Mouse (Mus musculus): ENCODE measurements around the gene Gbp3. TPM values are rescaled to one million over a fixed set of nuclear protein-coding genes. Genes with fewer than 3 reads are reported as not detected.

Gene Gbp3
- 100 to 1,000 TPM in 1 of 2 experiments, 10 to 100 TPM in 1; 38.7 to 108 TPM for polyA plus RNA-seq (2017; shearing (Covaris generic))

DNA sequence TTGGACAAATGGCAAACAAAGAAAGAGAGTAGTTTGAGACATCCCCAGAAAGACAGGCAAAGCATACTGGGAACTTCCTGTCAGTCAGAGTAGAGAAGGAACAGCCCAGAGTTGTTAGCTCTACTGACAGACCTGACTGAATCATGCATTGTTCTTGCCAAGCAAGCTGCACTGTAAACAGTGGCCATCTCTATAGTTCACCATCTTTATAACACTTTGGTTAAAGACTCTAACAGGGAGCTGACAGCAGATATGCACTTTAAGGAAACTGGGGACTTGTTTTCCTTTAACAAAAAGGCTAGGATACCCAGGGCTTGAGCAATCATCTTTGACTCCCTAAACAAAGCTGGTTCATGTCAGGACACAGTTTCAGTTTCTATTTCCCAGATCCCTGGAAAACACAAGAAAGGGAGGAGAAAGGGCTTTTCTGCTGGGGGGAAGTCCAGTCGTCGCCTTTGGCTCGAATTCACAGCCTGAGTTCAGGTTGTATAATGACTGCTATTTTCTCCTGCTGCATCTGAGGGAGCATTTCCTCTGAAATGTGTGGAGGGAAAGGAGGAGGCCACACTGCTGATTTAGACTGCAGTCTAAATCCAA, at the start of gene Gbp3:
TSS of gene Gbp3 (plus strand) at position 395 of the 597 bp plus-strand sequence.

GRCm38 (mm10) chr3:142530087-142530953, 29.5 kb upstream of the Gbp3 start, which contains the start of gene Gbp7:
TSS of gene Gbp7 (plus strand) at chr3:142530342.

DNA sequence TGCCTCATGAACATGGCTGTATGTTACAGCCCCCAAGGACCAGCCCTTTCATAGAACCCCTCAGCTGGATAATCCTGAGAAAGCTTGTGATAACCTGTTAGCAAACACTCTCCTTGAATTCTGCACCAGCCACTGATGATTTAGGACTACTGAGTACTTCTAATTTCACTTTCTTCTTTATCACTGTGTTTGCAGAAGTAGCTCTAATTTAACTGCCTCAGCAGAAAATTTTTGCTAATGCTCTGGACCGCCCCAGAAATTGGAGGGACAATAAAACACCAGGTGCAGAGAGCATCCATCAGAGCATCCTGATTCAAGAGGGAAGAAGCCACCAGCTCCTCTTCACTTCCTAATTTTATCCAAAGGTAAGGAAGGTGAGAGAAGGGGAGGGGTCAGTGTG, 34.7 kb downstream of the Gbp3 start, which contains the start of gene Gbp2b:
TSS of gene Gbp2b (plus strand) at position 301 of the 400 bp plus-strand sequence.

DNA sequence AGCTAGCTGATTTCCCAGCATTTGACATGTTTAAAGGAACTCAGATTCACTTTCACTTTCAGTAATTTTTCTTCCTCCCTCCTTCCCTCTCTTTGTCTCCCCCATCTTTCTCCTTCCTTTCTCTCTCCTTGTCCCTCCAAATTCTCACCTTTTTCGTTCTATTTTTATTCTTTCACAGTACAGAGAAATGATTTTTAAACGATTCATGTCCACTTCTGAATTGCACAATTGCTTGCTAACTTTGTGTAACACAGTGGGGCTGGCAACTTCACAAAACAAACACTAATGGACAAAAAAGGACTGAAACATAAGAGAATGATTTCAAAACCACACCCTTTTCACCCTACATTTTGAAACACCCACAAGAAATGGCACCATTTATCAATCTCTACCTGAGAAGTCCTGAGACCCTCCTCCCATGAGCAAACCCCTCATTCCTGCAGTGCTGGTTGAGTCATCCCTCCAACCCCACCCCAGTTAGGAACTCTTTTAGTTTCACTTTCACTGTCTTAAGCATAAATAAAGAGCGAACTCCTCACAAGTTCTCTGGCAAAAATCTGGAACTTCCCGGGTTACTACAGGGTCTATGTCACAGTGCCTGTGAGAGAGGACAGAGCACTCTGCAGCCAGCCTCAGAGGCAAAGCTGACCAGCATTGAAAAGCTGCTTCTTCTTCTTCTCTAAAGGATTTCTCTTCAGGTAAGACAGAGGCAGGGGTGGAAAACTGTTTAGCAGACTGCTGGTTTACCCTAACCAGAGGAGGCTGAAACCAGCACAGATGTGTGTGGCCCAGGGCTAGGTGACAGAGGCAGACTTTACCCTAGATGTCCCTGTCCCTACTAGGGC, 60.5 kb downstream of the Gbp3 start, which contains the start of gene Gbp2:
TSS of gene Gbp2 (plus strand) at position 492 of the 845 bp plus-strand sequence.

Other genes with a start within 250 kb of the Gbp3 start
- 10 to 100 TPM; 26.9 to 39.2 TPM for gene Pdlim5, start 164.3 kb upstream of the Gbp3 start, polyA plus RNA-seq (2017; shearing (Covaris generic))
- 10 to 100 TPM; 26.3 to 46.3 TPM for gene Gbp5, start 66.0 kb upstream of the Gbp3 start, polyA plus RNA-seq (2017; shearing (Covaris generic))
- gene Gbp7, start 29.7 kb upstream of the Gbp3 start, polyA plus RNA-seq (2017; shearing (Covaris generic)), result 100 to 1,000 TPM; 124 to 191 TPM
- 1 to 10 TPM in 1 of 2 experiments, under 1 TPM in 1; 0.60 to 5.9 TPM for gene Gbp2b, start 34.8 kb downstream of the Gbp3 start, polyA plus RNA-seq (2017; shearing (Covaris generic))
- 10 to 100 TPM; 71.3 to 97.7 TPM for gene Gbp2, start 60.6 kb downstream of the Gbp3 start, polyA plus RNA-seq (2017; shearing (Covaris generic))
- gene Kyat3, start 141.0 kb downstream of the Gbp3 start, polyA plus RNA-seq (2017; shearing (Covaris generic)), result 10 to 100 TPM in 1 of 2 experiments, 1 to 10 TPM in 1; 6.5 to 10.6 TPM
- gene Gtf2b, start 205.0 kb downstream of the Gbp3 start, polyA plus RNA-seq (2017; shearing (Covaris generic)), result 10 to 100 TPM; 65.9 to 74.2 TPM

Data from inflammation-experienced regulatory T-cells (primary cell).